Mouse (Mus musculus): Measurements from ENCODE around the gene Cela3b. TPM values are rescaled to one million over a fixed set of nuclear protein-coding genes. Genes with fewer than 3 reads are reported as not detected.

The Cela3b gene
- total RNA-seq, 4 experiments from 2014 or later = not detected

- no peak for DNase-seq (ENCODE audit: low spot score)
Measured at GRCm38 (mm10) chr4:137375314-137376278, 54.7 kb downstream of the Cela3b start.

- DNase-seq (ENCODE audit: low spot score) = no peak
Measured at GRCm38 (mm10) chr4:137373711-137374110, 56.6 kb downstream of the Cela3b start.

- no peak for DNase-seq (ENCODE audit: low spot score)
Measured at GRCm38 (mm10) chr4:137371596-137372523, 58.5 kb downstream of the Cela3b start.

Other genes with a start within 250 kb of the Cela3b start
- gene Wnt4, start 153.1 kb downstream of the Cela3b start, total RNA-seq (2022) = under 1 TPM; 0.09 to 0.25 (median 0.15) TPM
- gene Cdc42, start 72.8 kb downstream of the Cela3b start, total RNA-seq (2022) = 100 to 1,000 TPM; 121 to 145 (median 138) TPM
- gene Cela3a, start 20.7 kb downstream of the Cela3b start, total RNA-seq (2022) = not detected
- not detected for gene 1700013G24Rik, start 22.7 kb upstream of the Cela3b start, total RNA-seq (2022)
- gene Hspg2, start 38.2 kb upstream of the Cela3b start, total RNA-seq (2022) = 100 to 1,000 TPM; 124 to 205 (median 189) TPM
- not detected for gene Ldlrad2, start 144.0 kb upstream of the Cela3b start, total RNA-seq (2022)
- gene Usp48, start 163.2 kb upstream of the Cela3b start, total RNA-seq (2022) = 10 to 100 TPM; 29.2 to 39.0 (median 33.6) TPM
- 10 to 100 TPM; 12.1 to 16.5 (median 14.5) TPM for gene Rap1gap, start 234.2 kb upstream of the Cela3b start, total RNA-seq (2022)